Mouse (Mus musculus) right cerebral cortex, postnatal 25 days (tissue): ENCODE results near the gene Mmp17.
A peak's percentile ranks its signal among the peaks of the same experiment; 100 is the strongest.

ENCODE experiments used
- DNase-seq: peaks from one replicate; pipeline ENCODE4 v3.0.0; 2022

The Mmp17 gene

DNA sequence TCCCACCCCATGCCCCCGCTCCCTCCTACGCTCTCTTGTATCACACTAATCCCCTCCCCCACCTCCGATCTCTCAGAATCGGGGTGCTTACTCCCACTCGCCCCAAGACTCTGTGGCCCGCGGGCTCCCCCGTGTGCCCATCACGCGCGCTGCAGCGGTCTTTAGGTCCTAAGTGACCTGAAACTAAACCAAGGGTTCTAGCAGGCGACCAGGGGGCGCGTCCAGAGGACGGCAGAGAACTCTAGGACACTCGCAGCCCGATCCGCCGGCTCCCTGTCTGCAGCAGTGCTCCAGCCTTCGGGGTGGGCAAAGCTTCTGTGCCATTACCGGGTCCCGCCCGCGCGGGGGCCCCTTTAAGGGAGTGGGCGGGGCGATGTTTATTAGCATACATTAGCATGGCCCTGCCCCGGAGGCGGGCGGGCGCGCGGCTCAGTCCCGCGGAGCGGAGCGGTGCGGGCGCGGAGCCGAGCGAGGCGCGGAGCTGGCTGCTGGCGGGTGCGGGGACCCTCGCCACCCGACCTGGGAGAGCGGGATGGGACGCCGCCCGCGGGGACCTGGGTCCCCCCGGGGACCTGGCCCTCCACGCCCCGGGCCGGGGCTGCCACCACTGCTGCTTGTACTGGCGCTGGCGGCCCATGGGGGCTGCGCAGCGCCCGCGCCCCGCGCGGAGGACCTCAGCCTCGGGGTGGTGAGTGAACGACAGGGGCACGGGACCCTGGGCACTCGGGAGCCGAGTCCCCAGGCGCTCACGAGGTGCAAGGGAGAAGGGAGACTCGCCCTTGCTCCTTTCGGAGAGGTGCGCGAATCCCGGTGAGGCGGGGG, at the start of gene Mmp17:
Gene Mmp17, plus strand, starts transcription at position 409 of the 822 bp plus-strand sequence.
- peak; percentile 89 for DNase-seq

DNA sequence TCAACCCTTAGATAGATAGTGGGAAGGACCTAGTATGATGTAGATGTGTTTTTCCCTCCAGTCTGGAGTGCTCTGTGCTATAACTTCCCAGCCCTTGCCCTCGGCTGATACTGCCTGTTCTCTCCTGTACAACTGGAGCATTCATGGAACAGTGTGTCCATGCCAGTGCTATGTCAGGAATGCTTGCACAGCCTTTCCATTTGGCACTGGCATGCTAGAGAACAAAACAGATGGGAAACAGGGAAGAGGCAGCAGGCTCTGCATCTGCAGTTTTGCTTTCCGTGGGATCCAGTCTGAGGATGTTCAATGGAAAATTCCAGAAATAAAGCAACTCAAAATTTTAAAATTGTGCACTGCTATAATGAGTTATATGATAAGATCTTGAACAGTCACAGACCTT, 49.5 kb upstream of the Mmp17 start:
- DNase-seq = peak; percentile 76

DNA sequence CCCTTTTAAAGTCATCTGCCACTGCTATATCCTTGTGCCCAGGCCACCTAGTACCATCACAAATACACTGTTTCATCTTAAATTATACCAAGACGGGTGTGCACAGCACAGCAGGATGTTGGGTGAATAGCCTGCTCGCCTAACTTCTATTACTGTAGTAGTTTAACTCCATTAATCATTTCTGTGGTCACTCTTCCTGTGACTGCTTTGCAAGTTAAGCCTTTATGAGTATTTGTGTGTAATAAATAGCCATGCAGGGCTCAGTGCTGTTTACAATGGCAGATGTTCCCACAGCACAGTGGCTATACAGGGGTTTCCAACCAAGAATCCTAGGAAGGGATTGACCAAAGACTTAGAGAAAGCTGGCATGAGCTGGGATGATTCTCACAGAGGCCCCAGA, 48.9 kb upstream of the Mmp17 start:
- no peak for DNase-seq

DNA sequence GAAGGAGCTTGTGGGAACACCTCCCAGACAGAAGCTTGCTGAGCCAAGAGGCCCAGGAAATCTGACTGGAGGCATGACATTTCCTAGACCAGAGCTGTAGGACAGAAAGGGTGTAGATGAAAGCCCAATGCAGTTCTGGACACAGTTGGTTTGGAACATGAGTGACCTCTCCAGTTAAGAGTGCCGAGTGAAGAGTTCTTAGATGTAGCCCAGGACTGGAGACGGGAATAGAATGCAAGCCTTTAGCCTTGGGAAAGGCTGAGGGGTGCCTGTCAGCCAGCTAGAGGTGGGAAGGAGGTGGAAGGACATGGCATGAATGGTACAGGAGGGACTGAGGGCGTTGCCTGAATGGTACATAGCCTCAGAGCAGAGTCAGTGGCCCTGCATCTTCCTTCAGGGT, 48.5 kb upstream of the Mmp17 start:
- no peak for DNase-seq

DNA sequence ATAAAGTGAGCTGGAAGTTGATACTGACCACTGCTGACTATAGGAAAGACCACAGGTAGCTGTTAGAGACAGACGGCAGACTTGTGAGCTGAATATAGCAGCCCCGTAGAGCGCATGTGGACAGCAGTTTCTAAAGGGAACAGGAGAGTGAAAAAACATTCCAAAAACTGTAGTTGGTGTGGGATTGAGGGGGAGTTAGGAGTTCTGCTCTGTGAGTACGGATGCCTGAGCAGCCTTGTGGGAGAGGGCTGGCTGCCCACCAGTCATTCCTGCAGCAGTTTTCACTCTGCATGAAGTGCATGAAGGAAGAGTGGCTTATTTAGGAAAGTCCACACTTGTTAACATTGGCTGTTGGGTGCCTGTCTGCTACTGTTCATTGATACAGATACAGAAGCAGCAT, 45.1 kb upstream of the Mmp17 start:
- DNase-seq = peak; percentile 37

DNA sequence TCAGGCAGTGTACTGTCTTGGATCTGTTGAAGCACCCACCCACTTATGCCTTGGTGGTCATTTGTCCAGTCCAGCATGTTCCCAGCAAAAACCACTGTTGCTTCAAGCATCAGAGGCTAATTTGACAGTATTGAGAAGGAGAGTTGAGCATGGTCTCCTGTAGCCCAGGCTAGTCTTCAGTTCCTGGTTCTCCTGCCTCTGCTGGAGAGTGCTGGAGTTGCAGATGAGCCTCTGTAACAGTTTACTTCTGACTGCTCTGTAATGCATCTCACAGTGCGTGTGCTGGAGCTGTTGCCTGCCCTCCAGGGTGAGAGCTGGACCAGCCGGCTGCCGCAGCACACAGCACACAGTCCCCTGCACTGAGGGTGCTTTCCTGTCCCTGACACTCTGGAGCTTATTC, 41.7 kb upstream of the Mmp17 start:
- DNase-seq = no peak

DNA sequence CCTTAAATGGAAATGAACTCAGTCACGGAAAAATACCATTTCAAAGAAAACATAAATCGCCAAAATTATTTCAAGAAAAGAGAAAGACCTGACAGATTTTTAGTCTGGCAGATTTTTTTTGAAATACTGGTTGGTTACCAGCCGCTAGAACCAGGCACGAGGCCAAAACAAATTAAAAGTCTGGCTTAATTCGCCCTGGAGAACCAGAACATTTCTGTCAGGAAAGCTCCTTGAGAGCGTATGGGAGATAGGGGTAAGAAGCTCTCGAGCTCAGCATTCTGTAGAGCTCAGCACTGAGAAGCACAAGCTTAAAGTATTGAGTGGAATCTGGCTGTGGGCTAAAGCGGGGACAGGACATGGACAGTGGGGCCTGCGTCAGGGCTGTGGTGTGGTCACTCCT, 38.2 kb upstream of the Mmp17 start:
- DNase-seq = no peak

DNA sequence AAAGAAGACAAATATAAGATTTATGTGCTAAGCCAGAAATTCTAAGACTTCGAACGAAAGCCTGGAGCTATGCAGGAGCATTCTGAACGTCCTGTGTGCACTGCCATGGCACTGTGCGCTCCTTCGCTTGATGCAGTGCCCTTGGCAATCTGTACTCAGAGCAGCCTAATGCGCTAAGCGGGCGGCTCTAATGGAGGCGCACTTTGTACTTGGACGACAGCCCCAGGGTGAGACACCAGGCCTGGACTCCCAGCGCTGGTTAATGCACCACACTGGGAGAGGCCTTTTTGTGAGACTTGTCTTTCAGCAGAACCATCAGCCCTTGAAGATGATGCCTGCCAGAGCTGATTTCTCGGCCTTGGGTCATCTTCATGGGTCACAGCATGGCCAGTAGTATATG, 34.3 kb upstream of the Mmp17 start:
- DNase-seq = no peak

DNA sequence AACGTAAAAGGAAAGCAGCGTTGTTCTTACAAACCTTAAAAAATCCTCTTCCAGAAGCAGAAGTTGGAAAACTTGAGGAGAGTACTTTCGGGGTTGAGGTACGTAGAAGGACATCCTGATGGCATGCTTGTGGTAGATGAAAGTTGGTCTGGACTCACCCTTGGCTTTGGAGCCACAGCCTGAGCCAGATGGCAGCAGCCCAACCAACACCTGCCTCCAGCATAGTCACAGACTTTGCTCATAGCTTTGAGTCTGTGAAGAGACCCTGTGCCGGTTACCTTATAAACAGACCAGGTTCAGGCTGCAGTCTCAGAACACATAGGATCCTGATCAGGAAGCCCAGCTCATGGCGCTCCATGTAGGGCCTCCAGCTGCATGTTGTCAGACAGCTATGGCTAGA, 33.2 kb upstream of the Mmp17 start:
- DNase-seq = no peak

DNA sequence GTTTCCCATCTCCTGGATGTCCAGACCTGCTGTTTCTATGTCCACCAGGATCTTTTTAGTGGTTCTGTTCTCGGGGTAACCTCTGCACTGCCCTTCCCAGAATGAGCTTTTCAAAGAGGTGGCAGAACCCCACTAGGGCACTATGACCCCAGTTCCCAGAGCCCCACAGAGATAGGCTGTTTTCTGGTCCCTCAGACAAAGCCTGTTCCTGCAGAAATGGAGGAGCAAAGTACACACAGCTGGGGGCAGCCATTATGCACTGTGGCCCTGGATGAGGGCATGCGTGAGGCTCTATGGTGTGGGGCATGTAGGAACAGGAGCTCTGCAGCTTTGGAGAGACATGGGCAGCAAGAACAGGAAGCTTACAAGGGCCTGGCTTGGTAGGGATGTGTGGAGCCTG, 32.0 kb upstream of the Mmp17 start:
- no peak for DNase-seq

DNA sequence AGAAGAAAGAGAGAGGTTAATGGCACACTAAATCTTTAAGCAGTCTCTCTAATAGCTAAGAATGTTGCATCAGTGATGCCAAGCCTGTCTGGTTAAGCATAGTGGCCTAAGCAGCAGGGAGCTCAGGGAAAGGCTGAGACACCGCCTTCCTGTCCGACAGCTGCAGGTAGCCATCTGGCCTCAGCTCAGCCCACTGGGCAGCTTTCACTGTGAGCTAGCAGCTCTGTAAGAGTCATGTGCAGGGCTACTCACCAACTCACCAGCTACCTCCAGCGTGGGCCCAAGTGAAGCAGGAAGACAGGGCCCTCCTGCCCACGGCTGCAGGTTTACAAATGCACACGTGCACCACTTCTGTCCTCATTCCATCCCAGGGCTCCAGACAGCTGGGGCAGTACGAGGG, 30.3 kb upstream of the Mmp17 start:
- no peak for DNase-seq

DNA sequence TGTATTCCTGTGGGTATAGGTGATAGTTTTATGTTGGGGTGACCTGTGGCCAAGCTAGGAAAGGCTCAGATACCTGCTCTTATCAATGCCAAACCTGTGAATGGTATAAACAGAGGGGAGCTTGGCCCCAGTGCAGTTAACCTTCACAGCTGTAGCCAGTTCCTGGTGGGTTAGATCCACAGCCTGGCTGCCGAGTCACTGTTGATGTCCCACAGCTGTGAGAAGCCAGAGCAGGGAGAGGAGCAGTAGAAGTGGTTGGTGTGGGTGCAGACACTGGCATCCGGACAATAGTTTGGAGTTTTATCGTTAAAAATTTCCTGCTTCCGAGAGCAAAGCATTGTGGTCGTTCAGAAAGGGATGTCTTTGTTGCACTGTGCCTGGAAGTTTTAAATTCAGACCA, 25.4 kb upstream of the Mmp17 start:
- DNase-seq = no peak

DNA sequence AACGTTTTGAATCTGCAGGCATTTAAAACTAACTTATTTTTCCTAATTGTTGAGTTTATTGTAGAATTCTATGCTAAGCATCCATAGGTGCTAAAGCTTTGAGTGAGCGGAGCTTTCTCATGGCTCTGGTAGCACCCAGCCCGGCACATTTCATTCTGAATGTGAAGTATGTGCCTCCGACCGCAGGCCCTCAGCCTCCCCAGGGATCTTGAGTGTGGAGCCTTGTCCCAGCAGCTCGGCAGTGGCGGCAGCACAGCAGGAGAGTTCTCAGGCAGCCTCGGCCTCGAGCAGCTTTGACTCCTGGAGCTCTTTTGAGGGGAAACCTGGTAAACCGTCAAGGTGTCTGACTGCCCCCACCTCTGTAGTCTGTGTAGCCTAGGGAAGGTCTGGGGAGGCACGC, 24.7 kb upstream of the Mmp17 start:
- no peak for DNase-seq

DNA sequence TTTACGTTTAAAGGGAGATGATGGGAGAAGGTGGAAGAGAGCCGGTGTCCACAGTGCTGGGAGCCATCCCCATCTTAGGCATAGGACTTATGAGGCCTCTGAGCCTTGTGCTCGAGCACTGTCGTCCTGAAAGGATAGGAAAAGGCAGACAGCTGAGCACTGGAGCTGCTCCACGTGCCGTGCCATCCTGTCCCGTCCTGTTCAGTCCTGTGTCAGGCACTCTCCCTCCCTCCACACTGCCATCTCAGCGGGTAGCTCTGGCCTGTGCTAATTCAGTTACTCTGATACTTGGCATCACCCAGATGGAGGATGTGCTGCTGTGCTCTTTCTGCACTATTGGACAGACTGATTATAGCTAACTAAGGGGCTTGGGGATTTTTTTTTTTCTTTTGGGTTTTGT, 21.6 kb upstream of the Mmp17 start:
- no peak for DNase-seq

DNA sequence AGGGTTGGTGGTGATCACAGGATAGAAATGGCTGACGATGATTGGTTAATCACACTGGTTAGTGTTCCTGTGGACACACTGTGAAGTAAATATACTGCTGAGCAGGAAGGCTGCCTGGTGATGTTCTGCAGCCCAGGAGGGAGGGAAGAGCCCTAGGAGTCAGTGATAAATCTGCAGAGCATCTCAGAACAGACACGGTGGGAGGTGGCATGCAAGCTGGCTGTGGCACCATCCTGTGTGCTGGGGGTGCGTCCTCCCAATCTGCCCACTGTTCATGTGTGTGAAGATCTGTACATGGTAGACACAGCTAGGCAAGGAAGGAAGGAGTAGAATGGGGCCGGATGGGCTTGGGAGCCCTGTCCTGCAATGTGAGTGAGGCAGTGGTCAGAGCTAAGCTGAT, 15.4 kb upstream of the Mmp17 start:
- DNase-seq = no peak

DNA sequence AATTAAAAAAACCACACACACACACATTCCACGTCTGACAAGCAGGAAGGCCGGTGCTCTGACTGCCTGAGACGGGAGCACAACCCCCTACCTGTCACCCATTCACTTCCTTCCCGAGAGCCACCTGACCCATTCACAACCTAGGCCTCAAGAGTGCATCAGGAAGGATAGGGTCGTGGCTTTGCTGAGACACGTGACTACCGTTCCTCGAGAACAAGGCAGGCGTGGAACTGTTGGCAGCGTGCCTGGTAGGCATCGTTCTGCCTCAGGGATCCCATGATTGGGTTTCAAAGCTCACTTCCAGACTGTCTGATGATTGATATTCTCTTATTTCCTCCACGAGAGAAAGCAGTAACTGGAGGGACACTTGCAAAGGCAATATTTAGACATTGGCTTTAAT, 5.8 kb upstream of the Mmp17 start:
- no peak for DNase-seq

DNA sequence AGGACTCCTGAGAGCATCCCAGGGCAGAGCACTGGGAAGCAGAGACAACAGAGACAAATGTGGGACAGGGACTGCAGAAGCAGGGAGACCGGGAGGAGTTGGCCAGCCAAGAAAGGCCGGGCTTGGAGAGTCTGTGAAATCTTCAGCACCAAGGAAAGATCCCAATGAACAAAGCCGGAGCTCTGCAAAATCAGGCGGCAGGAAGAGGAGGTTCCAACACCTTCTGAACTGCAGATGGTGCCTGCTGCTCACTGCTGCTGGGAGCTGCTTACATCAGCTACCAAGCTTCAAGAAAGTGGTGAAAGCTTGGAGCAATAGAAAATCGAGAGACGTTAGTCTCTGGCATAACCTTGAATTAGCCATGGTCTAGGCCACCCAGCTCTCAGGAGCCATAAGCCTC, 3.9 kb upstream of the Mmp17 start:
- peak; percentile 50 for DNase-seq

DNA sequence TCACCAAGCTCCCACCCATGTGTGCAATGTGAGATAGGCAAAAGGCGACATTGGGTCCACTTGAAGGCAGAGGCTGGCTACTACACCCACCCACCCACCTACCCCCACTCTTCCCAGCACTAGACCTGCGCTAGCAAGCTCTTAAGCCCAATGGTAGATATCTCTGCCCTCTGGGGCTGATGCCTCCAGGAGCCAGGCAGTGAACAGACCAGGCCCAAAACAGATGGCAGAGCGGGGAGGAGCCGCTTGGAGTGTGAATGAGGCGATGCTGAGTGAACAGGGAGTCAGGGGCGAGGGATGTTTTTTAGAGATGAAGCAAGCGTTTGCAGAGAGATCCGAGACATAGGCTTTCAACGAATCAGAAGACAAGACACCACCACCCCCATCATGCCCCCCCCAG, 3.4 kb upstream of the Mmp17 start:
- DNase-seq = peak; percentile 55

DNA sequence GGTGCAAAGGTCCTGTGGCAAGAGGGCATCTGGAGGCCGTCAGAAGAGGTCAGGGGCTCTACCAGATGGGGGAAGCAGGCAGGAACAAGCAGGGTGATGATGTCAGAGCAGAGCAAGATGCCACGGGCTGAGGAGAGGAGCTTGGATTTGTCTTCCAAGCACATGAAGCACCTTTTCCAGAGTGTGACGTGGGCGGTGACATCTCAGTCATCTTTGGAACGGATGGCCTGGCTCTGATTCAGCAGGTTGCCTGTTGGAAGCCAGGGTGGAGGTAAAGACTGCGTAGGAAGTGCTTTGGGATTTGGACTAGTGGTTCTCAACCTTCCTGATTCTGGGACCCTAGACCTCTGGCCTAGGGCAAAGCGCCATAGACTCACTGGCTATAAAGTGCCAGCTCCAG, 3.0 kb upstream of the Mmp17 start:
- peak; percentile 67 for DNase-seq

DNA sequence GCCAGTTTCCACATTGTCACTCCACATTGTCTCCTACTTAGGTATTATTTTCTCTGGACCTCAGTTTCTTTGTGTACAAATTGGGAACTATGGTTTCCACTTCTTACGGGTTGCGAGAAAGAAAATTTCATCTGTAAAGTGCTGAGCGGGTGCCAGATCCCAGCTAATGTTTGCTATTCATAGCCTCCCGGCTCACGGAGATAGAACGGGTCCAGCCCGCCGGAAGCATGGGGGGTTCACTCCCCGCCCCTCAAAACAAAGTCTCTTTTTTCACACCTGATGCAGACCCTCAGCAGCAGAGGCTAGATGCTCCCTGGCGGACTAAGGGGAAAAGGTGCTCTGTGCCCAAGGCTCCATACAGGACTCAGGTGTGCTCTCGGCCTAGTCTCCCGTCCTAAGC, 638 bp upstream of the Mmp17 start:
- DNase-seq = peak; percentile 40

DNA sequence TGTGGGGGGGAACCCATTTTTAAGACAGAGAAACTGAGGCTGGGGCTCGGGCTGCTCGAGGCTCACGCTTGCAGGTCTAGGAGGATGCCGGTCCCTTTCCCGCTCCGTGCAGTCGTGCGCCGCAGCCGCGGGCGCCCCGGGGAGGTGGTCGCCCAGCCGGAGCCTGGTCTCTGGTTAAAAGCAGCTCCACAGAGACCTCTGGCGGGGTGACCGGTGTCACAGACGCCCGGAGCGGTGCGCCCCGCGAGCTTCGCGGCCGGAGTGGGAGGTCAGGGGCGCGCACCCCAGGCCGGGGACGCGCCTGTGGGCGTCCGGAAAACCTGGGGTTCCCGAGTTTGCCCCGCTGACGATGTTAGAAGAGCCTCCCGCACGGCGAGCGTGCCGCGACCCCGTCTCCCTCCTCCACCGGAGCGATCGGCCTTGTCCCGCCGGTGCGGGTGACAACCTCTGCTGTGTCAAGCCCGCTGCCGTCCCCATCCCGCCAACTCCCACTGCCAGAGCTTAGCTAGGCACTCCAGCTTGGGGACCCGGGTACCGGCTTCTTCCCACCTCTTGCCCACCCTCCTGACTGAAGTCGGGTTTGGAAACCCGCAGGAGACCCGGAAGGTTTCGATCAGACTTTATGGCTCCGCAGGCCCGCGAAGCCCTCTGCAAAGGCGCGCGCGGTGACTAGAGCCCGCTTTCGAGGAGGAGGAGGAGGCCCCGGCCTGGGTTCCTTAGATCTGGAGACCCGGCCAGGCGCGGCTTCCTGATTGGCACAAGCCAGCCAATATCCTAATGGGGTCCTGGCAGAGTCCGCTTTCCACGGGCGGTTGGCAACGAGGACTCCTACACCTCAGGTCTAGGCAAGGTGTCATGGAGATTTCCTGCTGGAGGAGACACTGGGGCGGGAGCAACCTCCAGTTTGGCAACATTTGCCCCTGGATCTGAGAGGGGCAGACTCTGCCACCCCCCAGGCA, 893 bp downstream of the Mmp17 start:
- peak; percentile 49 for DNase-seq

DNA sequence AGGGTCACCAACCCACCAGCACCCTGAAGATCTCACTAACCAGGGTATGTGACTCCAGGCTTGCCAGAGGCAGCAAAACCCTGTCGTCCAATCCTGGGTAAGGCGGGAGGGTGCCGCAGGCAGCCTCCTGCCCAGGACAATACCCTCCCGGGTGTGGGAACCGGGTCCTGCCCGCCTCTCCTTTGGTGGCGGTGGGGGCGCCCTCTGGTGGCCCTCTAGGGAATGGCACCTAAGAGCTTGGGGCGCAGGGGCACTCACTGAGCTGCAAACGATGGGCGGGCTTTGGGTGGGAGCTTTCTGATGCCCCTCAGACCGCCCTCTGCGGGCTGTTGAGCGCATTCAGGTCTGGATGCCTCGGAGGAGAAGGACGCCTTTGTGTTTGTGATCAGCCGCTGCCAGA, 2.0 kb downstream of the Mmp17 start:
- DNase-seq = peak; percentile 85

DNA sequence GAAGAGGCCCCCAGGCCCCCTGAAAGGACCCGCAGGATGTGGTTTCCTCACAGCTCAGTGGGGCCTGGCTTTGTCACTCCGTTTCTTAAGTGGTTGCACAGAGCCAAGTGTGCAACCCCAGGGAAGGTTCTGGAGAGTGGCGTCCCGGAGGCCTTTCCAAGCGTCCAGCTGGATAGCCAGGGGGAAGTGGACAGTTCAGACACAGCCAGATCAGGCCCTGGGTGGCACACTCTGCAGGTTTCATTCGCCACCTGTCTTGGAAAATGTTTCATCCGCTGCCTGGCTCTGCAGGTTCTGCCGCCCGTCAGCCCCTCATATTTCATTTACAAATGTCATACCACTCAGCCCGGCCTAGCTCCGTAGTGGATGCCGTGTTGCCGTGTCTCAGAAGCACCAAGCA, 2.5 kb downstream of the Mmp17 start:
- DNase-seq = no peak

DNA sequence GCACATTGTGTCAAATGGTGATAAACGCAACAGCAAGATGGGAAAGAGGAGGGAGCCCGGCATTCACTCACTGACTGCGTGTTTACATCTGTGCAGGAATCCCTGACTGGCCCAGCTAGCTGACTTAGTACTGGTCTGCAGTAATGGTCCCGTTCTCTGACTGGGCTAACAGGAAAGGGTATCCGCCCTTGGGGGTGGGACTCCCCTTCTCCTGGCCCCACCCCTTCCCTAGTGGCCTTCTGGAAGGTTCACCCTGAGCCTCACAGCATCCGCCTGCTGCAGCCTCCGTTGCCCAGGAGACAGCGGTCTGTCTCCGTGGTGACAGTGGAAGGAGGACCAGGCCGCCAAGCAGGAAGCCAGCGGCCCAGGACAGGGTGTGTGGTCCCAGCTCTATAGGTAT, 6.9 kb downstream of the Mmp17 start:
- DNase-seq = peak; percentile 40
